Mouse (Mus musculus) hindbrain, embryonic 15.5 days (tissue): Measurements from ENCODE around the gene Slc35a2. TPM values are rescaled to one million over a fixed set of nuclear protein-coding genes. Genes with fewer than 3 reads are reported as not detected.

ENCODE experiments used
- ATAC-seq: fragments of 200-750 bp; cut with Nextera tagmentation; 2 replicates; pipeline ENCODE4 v1.8.0; 2017; ENCODE audit warnings: low read depth, moderate number of reproducible peaks, moderate TSS enrichment; ENCODE audit not compliant: low FRiP score
- H3K27ac ChIP-seq: fragments of 300-500 bp; sonication (generic); replicated peaks from 2 replicates; pipeline ENCODE4 v1.5.1; 2015; ENCODE audit warnings: mild to moderate bottlenecking, inconsistent platforms
- H3K27me3 ChIP-seq: fragments of 300-500 bp; sonication (generic); 2 replicates; pipeline ENCODE4 v1.6.1; 2015; ENCODE audit warnings: control low read depth, inconsistent platforms
- H3K36me3 ChIP-seq: fragments of 300-500 bp; sonication (generic); 2 replicates; pipeline ENCODE4 v1.6.1; 2015; ENCODE audit warnings: control low read depth, inconsistent platforms
- H3K4me1 ChIP-seq: fragments of 300-500 bp; sonication (generic); replicated peaks from 2 replicates; pipeline ENCODE4 v1.6.1; 2015; ENCODE audit warnings: control low read depth, inconsistent platforms
- H3K4me2 ChIP-seq: fragments of 300-500 bp; sonication (generic); 2 replicates; pipeline ENCODE4 v1.6.1; 2015; ENCODE audit warnings: moderate library complexity, mild to moderate bottlenecking, inconsistent platforms
- H3K4me3 ChIP-seq: fragments of 300-500 bp; sonication (generic); 2 replicates; pipeline ENCODE4 v1.5.1; 2015; ENCODE audit warnings: mild to moderate bottlenecking, inconsistent platforms
- H3K9ac ChIP-seq: fragments of 300-500 bp; sonication (generic); 2 replicates; pipeline ENCODE4 v1.6.1; 2015; ENCODE audit warnings: inconsistent platforms
- H3K9me3 ChIP-seq: fragments of 300-500 bp; sonication (generic); 2 replicates; pipeline ENCODE4 v1.6.1; 2016; ENCODE audit warnings: control low read depth, inconsistent platforms
- WGBS: fragments of 180-500 bp; shearing (Covaris S2); methylation state at CpG from one replicate; pipeline ENCODE4 v1.1.7; 2015; 5-methylcytosine and 5-hydroxymethylcytosine counted together
- polyA plus RNA-seq: library from polyadenylated mRNA; unstranded; fragments of >200 nt; fragmentation: Nextera tagmentation; extraction: Ambion mirVana; gene quantifications from 2 replicates; pipeline ENCODE4 v1.2.1, GENCODE M21; 2015

The Slc35a2 gene
- 45.7 and 47.7 TPM in 2 replicates for polyA plus RNA-seq

DNA sequence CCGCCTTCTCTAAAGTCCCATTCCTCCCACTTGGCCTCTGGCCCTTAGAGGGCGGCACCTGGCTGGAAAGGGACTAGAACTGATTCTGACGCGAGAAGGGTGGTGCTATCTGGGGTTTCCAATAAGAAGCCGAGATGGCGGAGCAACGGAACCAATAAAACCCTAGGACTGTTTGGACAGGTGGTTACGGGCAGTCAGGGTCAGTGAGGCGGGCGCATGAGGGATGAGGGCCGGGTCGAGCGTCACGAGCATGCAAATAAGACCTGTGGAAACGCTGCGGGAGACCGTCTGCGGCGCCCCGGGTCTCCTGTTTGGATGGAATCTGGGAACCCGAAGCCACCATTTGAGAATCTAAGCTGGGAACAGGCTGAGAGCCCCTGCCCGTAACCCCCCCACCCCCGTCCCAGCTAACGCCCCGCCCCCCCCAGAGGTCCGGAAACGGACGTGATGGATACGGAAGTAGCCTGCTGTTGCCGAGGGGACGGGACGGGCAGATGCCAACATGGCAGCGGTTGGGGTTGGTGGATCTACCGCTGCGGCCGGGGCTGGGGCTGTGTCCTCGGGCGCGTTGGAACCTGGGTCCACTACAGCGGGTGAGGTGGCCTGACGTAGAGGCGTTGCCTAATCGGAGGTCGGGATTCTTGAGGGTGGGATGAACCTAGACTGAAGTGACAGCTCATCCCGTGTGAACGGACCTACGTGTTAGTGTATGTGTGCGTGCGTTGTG lies at the start of gene Slc35a2:
Gene Slc35a2, plus strand, starts transcription at position 188 of the 727 bp plus-strand sequence.
- 21% methylated on average over 49 of the region's 49 CpGs for WGBS
- H3K36me3 ChIP-seq: no peaks in the 10 kb centered on the region
- peak; percentile 91 for ATAC-seq
- H3K9ac ChIP-seq: peak within 1 kb of the TSS; percentile 49
- no peaks in the 10 kb centered on the region for H3K27me3 ChIP-seq
- peak within 1 kb of the TSS; percentile 58 for H3K4me2 ChIP-seq
- peak within 1 kb of the TSS; percentile 92 for H3K27ac ChIP-seq
- peak within 1 kb of the TSS; percentile 60 for H3K4me3 ChIP-seq
- peaks cover 16% of the 10 kb centered on the region; the same call in 1 of the 2 replicates for H3K4me1 ChIP-seq
- no peaks in the 10 kb centered on the region for H3K9me3 ChIP-seq

DNA sequence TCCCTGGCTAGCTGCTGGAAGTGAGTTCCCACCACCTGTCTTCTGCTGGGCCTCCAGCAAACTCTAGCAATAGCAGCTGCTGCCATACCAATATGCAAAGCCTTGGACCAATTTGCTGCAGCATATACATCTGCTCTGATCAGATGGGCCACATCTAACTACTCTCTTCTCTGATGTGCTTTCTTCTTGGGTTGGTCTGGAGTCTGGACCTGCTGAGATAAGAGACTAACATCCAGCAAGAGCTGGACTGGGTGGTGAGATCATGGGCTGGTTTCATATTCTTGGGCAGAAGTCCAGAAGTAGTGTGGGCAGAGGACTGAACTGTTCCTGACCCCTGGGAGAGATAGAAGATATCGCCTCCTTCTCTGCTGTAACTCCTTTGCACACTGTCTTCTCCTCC lies 46.7 kb upstream of the Slc35a2 start:
- H3K4me2 ChIP-seq: no peak overlapping the region
- WGBS: 89% methylated on average over 1 of the region's 1 CpGs
- no peaks in the 10 kb centered on the region for H3K36me3 ChIP-seq
- ATAC-seq: no peak
- no peak overlapping the region for H3K4me3 ChIP-seq
- H3K27me3 ChIP-seq: no peaks in the 10 kb centered on the region
- H3K27ac ChIP-seq: no peak overlapping the region
- H3K4me1 ChIP-seq: 0 out of 2 replicates have a peak, but pooled peaks cover 3% of the 10 kb centered on the region
- H3K9me3 ChIP-seq: no peaks in the 10 kb centered on the region
- H3K9ac ChIP-seq: no peak overlapping the region

DNA sequence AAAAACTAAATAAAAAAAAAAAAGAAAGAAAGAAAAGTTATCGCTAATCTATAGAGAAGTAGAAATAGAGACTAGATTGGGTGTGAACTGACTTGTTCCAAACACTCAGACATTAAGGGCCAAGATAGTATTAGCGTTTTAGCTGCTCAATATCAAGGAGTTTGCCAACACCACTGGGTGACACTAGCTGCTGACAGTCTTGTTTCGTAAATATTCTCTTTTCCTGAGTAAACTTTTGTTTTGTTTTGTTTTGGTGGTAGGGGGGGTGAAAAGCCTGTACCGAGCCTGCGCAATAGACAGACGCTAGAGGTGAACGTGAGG lies 43.0 kb upstream of the Slc35a2 start:
- Histone ChIP-seq H3K9me3 (no peaks in the 10 kb centered on the region), H3K36me3 (no peaks in the 10 kb centered on the region), H3K4me2 (peak overlapping the region; percentile 53), H3K27me3 (no peaks in the 10 kb centered on the region), H3K9ac (no peak overlapping the region), H3K4me3 (peak overlapping the region; percentile 67), H3K27ac (peak overlapping the region; percentile 91; the same call in 1 of the 2 replicates), H3K4me1 (peaks cover 26% of the 10 kb centered on the region)
- ATAC-seq: no peak
- WGBS: 21% methylated on average over 7 of the region's 7 CpGs

DNA sequence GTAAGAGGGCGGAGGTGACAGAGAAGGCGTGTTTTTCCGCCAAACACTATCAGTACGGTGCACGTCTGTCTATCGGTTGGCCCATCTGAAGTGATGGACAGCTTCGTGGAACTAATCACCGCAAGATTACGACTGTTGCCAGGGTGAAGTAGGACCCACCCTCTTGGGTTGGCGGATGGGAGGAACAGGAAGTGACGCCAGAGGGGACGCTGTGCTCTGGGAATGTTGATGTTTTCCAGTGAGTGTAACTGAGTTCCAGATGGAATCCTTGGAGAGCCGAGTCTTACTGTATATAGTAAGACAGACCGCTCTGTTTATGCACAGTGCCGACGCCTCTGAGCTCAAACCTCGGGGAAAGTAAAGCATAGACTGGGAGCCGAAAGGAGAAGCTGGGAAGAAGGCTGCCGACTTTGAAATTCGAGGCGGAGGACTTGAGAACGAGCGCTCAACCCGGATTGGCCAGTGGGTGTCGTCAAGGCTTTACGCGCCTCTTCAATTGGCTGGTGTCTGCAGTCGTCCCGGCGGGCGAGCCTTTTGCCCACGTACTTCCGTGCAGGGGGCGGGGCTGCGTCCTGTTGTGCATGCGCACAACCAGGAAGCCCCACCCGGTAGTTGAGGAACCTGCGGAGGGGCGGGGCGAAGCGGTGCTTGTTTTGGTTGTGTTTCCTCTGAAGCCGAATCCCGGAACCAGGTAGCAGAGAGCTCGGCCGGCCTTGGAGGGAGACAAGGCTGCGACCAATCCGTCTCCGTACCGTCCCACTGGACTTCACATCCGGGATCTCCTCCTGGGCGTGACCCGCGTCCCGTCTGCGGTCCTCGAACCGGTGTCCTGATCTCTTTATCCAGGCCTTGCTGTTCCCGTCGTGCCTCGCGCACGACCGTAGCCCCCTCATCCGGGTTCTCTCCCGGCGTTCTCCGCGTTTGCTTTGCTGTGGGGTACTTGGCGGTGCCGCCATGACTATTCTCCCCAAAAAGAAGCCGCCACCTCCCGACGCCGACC lies 42.4 kb upstream of the Slc35a2 start, which contains the start of gene Otud5:
Gene Otud5, plus strand, starts transcription at position 202 of the 1,000 bp plus-strand sequence.
- peak within 1 kb of the TSS; percentile 67 for H3K4me3 ChIP-seq
- no peaks in the 10 kb centered on the region for H3K27me3 ChIP-seq
- peak within 1 kb of the TSS; percentile 84 for H3K9ac ChIP-seq
- H3K9me3 ChIP-seq: no peaks in the 10 kb centered on the region
- no peaks in the 10 kb centered on the region for H3K36me3 ChIP-seq
- peak within 1 kb of the TSS; percentile 71 for H3K4me2 ChIP-seq
- 20% methylated on average over 74 of the region's 74 CpGs for WGBS
- ATAC-seq: peak; percentile 97
- H3K4me1 ChIP-seq: peaks cover 26% of the 10 kb centered on the region
- H3K27ac ChIP-seq: peak within 1 kb of the TSS; percentile 91

DNA sequence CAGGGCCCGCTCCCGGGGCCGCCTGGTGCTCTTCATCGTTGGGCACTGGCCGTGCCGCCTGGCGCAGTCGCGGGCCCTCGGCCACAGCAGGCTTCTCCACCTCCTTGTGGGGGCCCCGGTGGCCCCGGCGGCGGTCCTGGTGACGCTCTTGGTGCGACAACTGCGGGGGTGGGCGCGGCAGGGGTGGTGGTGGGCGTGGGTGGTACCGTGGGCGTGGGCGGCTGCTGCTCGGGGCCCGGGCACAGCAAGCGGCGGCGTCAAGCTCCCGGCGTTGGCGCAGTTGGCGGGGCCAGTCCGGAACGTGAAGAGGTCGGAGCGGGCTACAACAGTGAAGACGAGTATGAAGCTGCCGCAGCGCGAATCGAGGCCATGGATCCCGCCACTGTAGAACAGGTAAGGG lies 41.5 kb upstream of the Slc35a2 start:
- no peaks in the 10 kb centered on the region for H3K9me3 ChIP-seq
- H3K4me1 ChIP-seq: peaks cover 26% of the 10 kb centered on the region
- H3K36me3 ChIP-seq: no peaks in the 10 kb centered on the region
- peak overlapping the region; percentile 71 for H3K4me2 ChIP-seq
- peak overlapping the region; percentile 67 for H3K4me3 ChIP-seq
- no peaks in the 10 kb centered on the region for H3K27me3 ChIP-seq
- peak overlapping the region; percentile 84 for H3K9ac ChIP-seq
- WGBS: 28% methylated on average over 35 of the region's 42 CpGs
- peak overlapping the region; percentile 91 for H3K27ac ChIP-seq
- ATAC-seq: no peak

DNA sequence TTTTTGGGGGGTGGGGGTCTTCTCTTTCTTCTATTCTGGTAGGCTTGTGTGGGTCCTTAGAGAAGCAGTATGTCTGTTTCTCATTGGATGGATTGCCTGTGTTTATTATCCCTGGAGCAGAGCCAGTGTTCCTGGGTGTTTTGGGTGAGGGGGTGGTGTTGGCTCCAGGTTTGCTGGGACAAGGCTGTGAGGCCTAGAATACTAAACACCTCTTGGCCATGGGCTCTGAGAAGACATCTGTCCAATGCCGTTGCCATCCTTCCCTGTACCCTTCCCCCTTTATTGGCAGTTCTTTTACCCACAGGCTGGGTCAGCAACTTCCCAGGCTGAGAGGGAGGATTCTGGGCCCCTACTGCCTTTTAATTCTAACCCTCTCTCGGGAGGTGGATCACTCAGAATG lies 36.0 kb upstream of the Slc35a2 start:
- H3K9me3 ChIP-seq: no peaks in the 10 kb centered on the region
- no peak overlapping the region for H3K9ac ChIP-seq
- no peak overlapping the region for H3K4me3 ChIP-seq
- no peak overlapping the region for H3K4me2 ChIP-seq
- ATAC-seq: peak; percentile 80
- no peak overlapping the region for H3K27ac ChIP-seq
- H3K36me3 ChIP-seq: peaks cover 2% of the 10 kb centered on the region; the same call in 1 of the 2 replicates
- H3K4me1 ChIP-seq: peaks cover 22% of the 10 kb centered on the region
- WGBS: 62% methylated on average over 2 of the region's 2 CpGs
- H3K27me3 ChIP-seq: no peaks in the 10 kb centered on the region

DNA sequence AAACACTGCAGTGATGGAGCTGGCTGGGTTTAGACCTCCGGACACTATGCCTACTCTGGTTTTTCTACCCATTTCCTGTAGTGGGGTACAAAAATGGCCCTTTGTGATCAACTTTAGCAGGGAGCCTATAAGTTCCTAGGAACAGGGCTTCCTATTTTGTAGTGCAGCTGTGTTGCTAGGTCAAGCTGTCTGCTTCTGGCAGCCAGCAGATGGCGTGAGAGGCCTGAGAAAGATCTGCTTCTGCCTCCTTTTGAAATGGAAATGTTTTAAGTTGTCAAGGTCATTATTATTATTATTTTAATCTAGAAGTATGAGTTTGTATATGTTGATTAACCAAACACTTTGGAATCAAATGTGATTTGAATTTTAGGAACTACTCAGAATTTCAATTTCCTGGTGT lies 29.2 kb upstream of the Slc35a2 start:
- no peak for ATAC-seq
- no peaks in the 10 kb centered on the region for H3K4me1 ChIP-seq
- no peak overlapping the region for H3K4me2 ChIP-seq
- no peaks in the 10 kb centered on the region for H3K27me3 ChIP-seq
- no peak overlapping the region for H3K9ac ChIP-seq
- no peak overlapping the region for H3K27ac ChIP-seq
- no peak overlapping the region for H3K4me3 ChIP-seq
- H3K36me3 ChIP-seq: peaks cover 2% of the 10 kb centered on the region; the same call in 1 of the 2 replicates
- 38% methylated on average over 2 of the region's 2 CpGs for WGBS
- no peaks in the 10 kb centered on the region for H3K9me3 ChIP-seq

DNA sequence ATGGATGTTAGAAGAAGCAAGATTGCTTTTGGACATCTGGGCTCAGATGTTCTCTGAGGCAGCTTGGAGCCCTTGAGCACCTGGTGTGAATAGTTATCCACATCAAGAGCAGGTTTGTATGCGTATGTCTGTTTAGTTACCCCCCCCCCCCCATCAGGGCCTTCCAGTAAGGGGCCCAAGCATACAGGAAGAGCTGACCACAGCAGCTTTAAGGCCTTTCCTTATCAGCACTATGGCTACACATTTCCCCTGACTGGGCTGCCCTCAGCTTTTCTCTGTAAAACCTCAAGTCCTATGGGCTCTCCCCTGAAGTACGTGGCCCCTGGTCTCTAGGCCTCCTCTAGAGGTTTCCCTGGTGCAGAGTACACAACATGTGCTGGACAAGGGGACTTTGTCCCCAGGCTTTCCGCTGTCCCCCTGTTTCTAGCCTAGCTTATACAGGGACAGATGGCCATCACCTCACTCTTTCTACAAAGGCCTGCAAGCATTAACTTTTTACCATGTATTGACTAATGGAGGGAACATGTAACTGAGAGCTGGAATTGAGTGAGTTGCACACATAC lies 24.6 kb upstream of the Slc35a2 start:
- H3K27ac ChIP-seq: no peak overlapping the region
- H3K36me3 ChIP-seq: no peaks in the 10 kb centered on the region
- WGBS: 86% methylated on average over 3 of the region's 3 CpGs
- no peak overlapping the region for H3K4me2 ChIP-seq
- H3K9ac ChIP-seq: no peak overlapping the region
- H3K4me1 ChIP-seq: no peaks in the 10 kb centered on the region
- H3K4me3 ChIP-seq: no peak overlapping the region
- ATAC-seq: no peak
- H3K9me3 ChIP-seq: no peaks in the 10 kb centered on the region
- H3K27me3 ChIP-seq: no peaks in the 10 kb centered on the region

DNA sequence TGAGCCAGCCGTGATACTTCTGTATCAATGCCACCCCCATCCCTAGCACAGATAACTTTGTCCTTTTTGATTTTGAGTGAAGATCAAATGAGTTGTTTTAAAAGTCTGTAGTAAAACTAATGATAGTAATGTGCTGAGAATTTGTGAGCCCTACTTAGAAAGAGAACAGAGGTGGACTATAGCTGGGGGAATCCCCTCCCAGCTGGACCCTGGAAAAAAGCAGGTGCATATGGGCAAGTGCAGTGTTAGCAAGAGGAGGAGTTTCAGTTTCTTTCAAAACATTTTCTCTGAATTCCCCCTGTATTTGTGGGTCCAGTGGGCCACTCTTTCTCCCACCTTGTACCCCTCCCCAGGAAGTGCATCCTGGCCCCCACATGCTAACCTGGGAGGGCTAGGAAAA lies 20.6 kb upstream of the Slc35a2 start:
- Histone ChIP-seq H3K27me3 (no peaks in the 10 kb centered on the region), H3K9ac (no peak overlapping the region), H3K4me2 (no peak overlapping the region), H3K27ac (no peak overlapping the region), H3K9me3 (no peaks in the 10 kb centered on the region), H3K4me1 (no peaks in the 10 kb centered on the region), H3K36me3 (peaks cover under 1% of the 10 kb centered on the region; the same call in 1 of the 2 replicates), H3K4me3 (no peak overlapping the region)
- WGBS: 95% methylated on average over 1 of the region's 1 CpGs
- no peak for ATAC-seq

DNA sequence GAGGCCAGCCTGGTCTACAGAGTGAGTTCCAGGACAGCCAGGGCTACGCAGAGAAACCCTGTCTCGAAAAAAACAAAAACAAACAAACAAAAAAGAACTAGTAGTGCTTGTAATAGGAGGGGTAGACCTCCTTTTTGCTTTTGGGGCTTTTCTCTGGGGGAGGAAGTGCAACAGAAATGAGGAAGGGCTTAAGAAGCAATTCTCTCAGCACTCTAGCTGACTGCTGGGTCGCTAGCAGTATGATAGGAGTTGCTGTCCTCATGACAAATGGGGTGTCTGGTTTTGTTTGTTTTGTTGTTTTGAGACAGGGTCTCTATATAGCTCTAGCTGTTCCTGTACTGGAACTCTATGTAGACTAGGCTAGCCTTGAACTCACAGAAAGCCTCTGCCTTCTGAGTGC lies 19.3 kb upstream of the Slc35a2 start:
- Histone ChIP-seq H3K4me1 (no peaks in the 10 kb centered on the region), H3K4me2 (no peak overlapping the region), H3K4me3 (no peak overlapping the region), H3K9ac (no peak overlapping the region), H3K27ac (no peak overlapping the region), H3K27me3 (no peaks in the 10 kb centered on the region), H3K9me3 (no peaks in the 10 kb centered on the region), H3K36me3 (peaks cover 3% of the 10 kb centered on the region; the same call in 1 of the 2 replicates)
- ATAC-seq: no peak
- 62% methylated on average over 3 of the region's 3 CpGs for WGBS

DNA sequence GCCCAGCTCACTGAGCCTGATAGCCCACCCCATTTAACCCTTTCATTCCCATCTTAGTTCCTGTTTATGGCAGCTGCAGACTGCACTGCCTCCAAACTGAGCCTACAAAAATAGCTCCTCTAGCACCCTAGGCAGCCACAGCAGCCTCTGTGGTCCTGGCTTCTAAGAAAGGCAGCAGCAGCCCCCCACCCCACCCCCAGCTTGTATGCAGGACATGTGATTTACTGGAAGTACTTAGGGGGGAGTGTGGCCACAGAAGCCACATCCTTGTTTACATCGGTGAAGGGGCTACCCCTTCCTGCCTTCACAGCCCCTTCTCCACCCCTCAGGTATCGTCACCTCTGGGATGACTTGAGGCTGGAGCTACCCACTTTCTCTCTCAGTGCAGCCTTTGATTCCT lies 18.5 kb upstream of the Slc35a2 start:
- Histone ChIP-seq H3K9me3 (no peaks in the 10 kb centered on the region), H3K9ac (no peak overlapping the region), H3K4me1 (no peaks in the 10 kb centered on the region), H3K36me3 (peaks cover 3% of the 10 kb centered on the region; the same call in 1 of the 2 replicates), H3K27ac (no peak overlapping the region), H3K27me3 (no peaks in the 10 kb centered on the region), H3K4me2 (no peak overlapping the region), H3K4me3 (no peak overlapping the region)
- 83% methylated on average over 2 of the region's 2 CpGs for WGBS
- ATAC-seq: no peak
